30 mouse cellular contexts compared by ENCODE assay signal in the genomic region with DNA sequence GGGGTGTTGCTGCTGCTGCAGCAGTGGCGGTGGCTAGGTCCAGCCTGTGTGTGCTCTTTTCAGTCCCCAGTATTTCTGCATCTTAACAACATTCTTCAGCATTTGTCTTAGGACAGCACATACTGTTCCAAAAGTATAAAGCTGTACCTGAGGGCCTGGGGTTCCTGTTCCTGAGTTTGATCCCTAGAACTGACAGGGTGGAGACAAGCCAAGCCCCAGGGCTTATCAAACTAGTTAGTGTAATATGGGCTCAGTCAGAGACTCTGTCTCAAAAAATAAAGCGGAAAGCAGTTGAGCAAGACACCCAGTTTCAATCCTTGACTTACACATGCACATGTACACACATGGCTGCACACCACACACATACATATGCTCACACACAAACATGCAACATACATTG.
"Had no signal": no experiment of that assay in that cellular context is flagged by ENCODE, and none has a peak within 500 bp of the region (broad histone marks: within the 10 kb centered on the region; RNA-seq: fewer than 3 reads in every experiment).

No protein-coding gene starts in this region.

- H3K27ac ChIP-seq: left cerebral cortex, adult 2 months; limb, embryonic 10.5 days; limb, embryonic 12.5 days; limb, embryonic 13.5 days; limb, embryonic 15.5 days; liver, embryonic 12.5 days; liver, embryonic 13.5 days; liver, embryonic 14.5 days; liver, embryonic 15.5 days; lung, embryonic 15.5 days; macrophage; midbrain, embryonic 10.5 days; midbrain, embryonic 12.5 days; midbrain, embryonic 13.5 days; neural tube, embryonic 12.5 days had no signal

- H3K4me3 ChIP-seq: left cerebral cortex, adult 2 months; limb, embryonic 10.5 days; limb, embryonic 12.5 days; limb, embryonic 13.5 days; limb, embryonic 15.5 days; liver, embryonic 12.5 days; liver, embryonic 13.5 days; liver, embryonic 15.5 days; lung, embryonic 15.5 days; megakaryocyte, embryonic 14.5 days; midbrain, embryonic 10.5 days; midbrain, embryonic 12.5 days; midbrain, embryonic 13.5 days; myocyte; neural tube, embryonic 12.5 days had no signal

- ATAC-seq: liver, embryonic 12.5 days; liver, postnatal 0 days; lung, postnatal 0 days; midbrain, embryonic 13.5 days; midbrain, embryonic 16.5 days had no signal

- H3K27me3 ChIP-seq: limb, embryonic 12.5 days; limb, embryonic 13.5 days; limb, embryonic 15.5 days; liver, embryonic 12.5 days; liver, embryonic 13.5 days; liver, embryonic 15.5 days; lung, embryonic 15.5 days; megakaryocyte, embryonic 14.5 days; midbrain, embryonic 12.5 days; midbrain, embryonic 13.5 days; neural tube, embryonic 12.5 days had no signal

- H3K9me3 ChIP-seq: limb, embryonic 10.5 days; limb, embryonic 12.5 days; limb, embryonic 13.5 days; limb, embryonic 15.5 days; liver, embryonic 12.5 days; liver, embryonic 13.5 days; liver, embryonic 15.5 days; lung, embryonic 15.5 days; megakaryocyte, embryonic 14.5 days; midbrain, embryonic 10.5 days; midbrain, embryonic 12.5 days; midbrain, embryonic 13.5 days; neural tube, embryonic 12.5 days had no signal

- H3K9ac ChIP-seq: limb, embryonic 12.5 days; limb, embryonic 13.5 days; limb, embryonic 15.5 days; liver, embryonic 12.5 days; liver, embryonic 13.5 days; liver, embryonic 14.5 days; liver, embryonic 15.5 days; liver, postnatal 0 days; lung, embryonic 14.5 days; lung, embryonic 15.5 days; midbrain, embryonic 12.5 days; midbrain, embryonic 13.5 days; neural tube, embryonic 12.5 days had no signal

- H3K4me1 ChIP-seq: limb, embryonic 10.5 days; limb, embryonic 12.5 days; limb, embryonic 13.5 days; limb, embryonic 15.5 days; liver, embryonic 12.5 days; lung, embryonic 15.5 days; midbrain, embryonic 10.5 days; midbrain, embryonic 12.5 days; midbrain, embryonic 13.5 days; neural tube, embryonic 12.5 days had no signal

- H3K4me2 ChIP-seq: limb, embryonic 12.5 days; limb, embryonic 13.5 days; limb, embryonic 15.5 days; liver, embryonic 11.5 days; liver, embryonic 12.5 days; liver, embryonic 13.5 days; liver, embryonic 15.5 days; lung, embryonic 14.5 days; lung, embryonic 15.5 days; midbrain, embryonic 12.5 days; midbrain, embryonic 13.5 days; neural tube, embryonic 12.5 days had no signal

- DNase-seq: left cerebral cortex, postnatal 4 days; liver, embryonic 13.5 days; liver, postnatal 0 days; lung, adult 18-20 months; lung, adult 2 months; lung, embryonic 14.5 days; lung, postnatal 10 days; lung, postnatal 14 days; lung, postnatal 36 days; lung, postnatal 4 days; midbrain, embryonic 14.5 days had no signal

- H3K36me3 ChIP-seq: limb, embryonic 10.5 days; limb, embryonic 12.5 days; limb, embryonic 13.5 days; limb, embryonic 15.5 days; liver, embryonic 12.5 days; liver, embryonic 13.5 days; liver, embryonic 15.5 days; lung, embryonic 15.5 days; midbrain, embryonic 10.5 days; midbrain, embryonic 12.5 days; midbrain, embryonic 13.5 days; neural tube, embryonic 12.5 days had no signal
